Mouse (Mus musculus) cerebellum, adult 2 months (tissue): ENCODE results near the gene D430041D05Rik. TPM values are rescaled to one million over a fixed set of nuclear protein-coding genes. Genes with fewer than 3 reads are reported as not detected.

Experiments
- DNase-seq, 2 experiments: peaks; one replicate each; pipeline ENCODE4 v3.0.0; 2021
- H3K27ac ChIP-seq: fragments of 200-500 bp; 2 replicates; pipeline ENCODE4 v1.5.1; 2012; ENCODE audit warnings: low read length, control low read depth, inconsistent platforms; ENCODE audit not compliant: insufficient read depth
- H3K27me3 ChIP-seq: fragments of 200-500 bp; 2 replicates; pipeline ENCODE4 v1.6.1; 2012; ENCODE audit warnings: inconsistent platforms, mild to moderate bottlenecking, low read length, moderate library complexity; ENCODE audit not compliant: control insufficient read depth, insufficient read depth
- H3K4me1 ChIP-seq: fragments of 200-500 bp; 2 replicates; pipeline ENCODE4 v1.6.1; 2011; ENCODE audit warnings: low read length; ENCODE audit not compliant: control insufficient read depth, insufficient read depth
- H3K4me3 ChIP-seq: fragments of 200-500 bp; replicated peaks from 2 replicates; pipeline ENCODE3; 2011; ENCODE audit warnings: mild to moderate bottlenecking, low read depth, low read length, control low read depth; ENCODE audit not compliant: insufficient read depth
- CTCF ChIP-seq: fragments of 200-500 bp; IDR thresholded peaks from 2 replicates; pipeline ENCODE4 v1.5.1; 2011; ENCODE audit warnings: low read depth, mild to moderate bottlenecking, control low read depth, low read length, moderate library complexity, borderline replicate concordance; ENCODE audit not compliant: insufficient read depth
- POLR2A ChIP-seq: fragments of 200-500 bp; IDR thresholded peaks from 2 replicates; pipeline ENCODE4 v1.6.1; 2011; ENCODE audit warnings: low read length, control low read depth, borderline replicate concordance; ENCODE audit not compliant: insufficient read depth
- WGBS: fragments of 180-500 bp; shearing (Covaris S2); methylation state at CpG from one replicate; pipeline ENCODE4 v1.1.7; 2018; 5-methylcytosine and 5-hydroxymethylcytosine counted together
- polyA plus RNA-seq: library from polyadenylated mRNA; depleted of rRNA; stranded (reverse); fragments of >200 nt; gene quantifications from 2 replicates; pipeline ENCODE4 v1.2.3, GENCODE M21; 2012

Gene D430041D05Rik
- polyA plus RNA-seq, 1 experiment = 33.5 TPM

GRCm38 (mm10) chr2:104419411-104419810 is 8.6 kb upstream of the D430041D05Rik start:
- WGBS = 95% methylated on average over 2 of the region's 2 CpGs
- Histone ChIP-seq H3K4me3 (no peak overlapping the region), H3K27me3 (no peaks in the 10 kb centered on the region), H3K27ac (no peak overlapping the region), H3K4me1 (0 out of 2 replicates have a peak, but pooled peaks cover 2% of the 10 kb centered on the region)
- TF ChIP-seq POLR2A (no peak), CTCF (no peak)
- no peak for DNase-seq

- no peak overlapping the region for H3K27ac ChIP-seq
Observed at GRCm38 (mm10) chr2:104413011-104413410, 2.2 kb upstream of the D430041D05Rik start.

DNA sequence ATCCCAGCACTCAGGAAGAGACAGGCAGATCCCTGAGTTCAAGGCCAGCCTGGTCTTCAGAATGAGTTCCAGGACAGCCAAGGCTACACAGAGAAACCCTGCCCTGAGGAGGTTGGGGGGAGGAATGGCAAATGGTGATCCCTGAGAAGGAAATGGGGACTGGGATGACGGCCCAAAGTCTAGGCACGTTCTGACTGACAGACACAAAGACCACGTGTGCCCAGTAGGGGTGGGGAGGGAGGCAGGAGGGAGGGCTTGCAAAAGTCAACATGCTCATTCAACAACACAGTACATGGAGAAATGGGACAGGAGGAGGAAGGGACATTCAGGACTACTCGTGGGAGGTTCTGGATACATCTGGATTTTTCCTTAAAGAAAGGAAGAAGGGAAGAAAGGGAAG is 1.7 kb upstream of the D430041D05Rik start:
- Histone ChIP-seq H3K4me3 (no peak overlapping the region), H3K27ac (no peak overlapping the region), H3K27me3 (no peaks in the 10 kb centered on the region), H3K4me1 (peaks cover under 1% of the 10 kb centered on the region; the same call in 1 of the 2 replicates)
- TF ChIP-seq CTCF = no peak
- TF ChIP-seq POLR2A = no peak
- DNase-seq = no peak
- WGBS = 61% methylated on average over 4 of the region's 4 CpGs

More at GRCm38 (mm10) chr2:104413011-104413410, 2.2 kb upstream of the D430041D05Rik start:
- WGBS = 81% methylated on average over 3 of the region's 3 CpGs
- TF ChIP-seq CTCF (no peak), POLR2A (no peak)
- H3K4me1 ChIP-seq = no peaks in the 10 kb centered on the region
- H3K27me3 ChIP-seq = no peaks in the 10 kb centered on the region
- no peak for DNase-seq
- no peak overlapping the region for H3K4me3 ChIP-seq

- peaks cover 7% of the 10 kb centered on the region; the same call in 1 of the 2 replicates for H3K4me1 ChIP-seq
- no peak overlapping the region for H3K27ac ChIP-seq
- TF ChIP-seq CTCF (no peak), POLR2A (no peak)
- DNase-seq = no peak
- no peak overlapping the region for H3K4me3 ChIP-seq
- WGBS = 90% methylated on average over 7 of the region's 7 CpGs
- no peaks in the 10 kb centered on the region for H3K27me3 ChIP-seq
Observed at GRCm38 (mm10) chr2:104411806-104412205, 993 bp upstream of the D430041D05Rik start.

GRCm38 (mm10) chr2:104409851-104410821 is 677 bp downstream of the D430041D05Rik start:
- H3K27ac ChIP-seq = peak overlapping the region; percentile 94
- DNase-seq = peak; percentile 75 to 85
- H3K27me3 ChIP-seq = no peaks in the 10 kb centered on the region
- under 1% methylated on average over 111 of the region's 111 CpGs for WGBS
- peaks cover 12% of the 10 kb centered on the region; the same call in 1 of the 2 replicates for H3K4me1 ChIP-seq
- H3K4me3 ChIP-seq = peak overlapping the region; percentile 89
- TF ChIP-seq POLR2A (peak; percentile 73), CTCF (no peak)

DNA sequence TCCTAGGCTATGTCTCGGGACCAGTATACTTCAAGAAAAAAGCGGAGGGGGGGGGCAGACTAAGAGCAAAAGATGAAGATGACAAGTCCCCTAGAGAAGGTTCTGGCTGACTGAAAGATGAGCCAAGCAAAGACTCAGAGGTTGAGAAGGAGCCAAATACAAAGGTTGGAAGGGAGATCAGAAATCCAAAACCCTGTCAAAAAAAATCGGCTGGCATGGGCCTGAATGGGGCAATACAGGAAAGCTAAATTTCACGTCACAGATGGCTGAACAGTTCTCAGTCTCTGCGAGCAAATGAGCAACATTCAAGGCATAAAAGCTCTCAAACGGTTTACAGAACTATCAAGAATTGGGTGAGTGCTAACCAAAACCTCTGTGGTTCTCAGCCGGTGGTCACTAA is 2.5 kb downstream of the D430041D05Rik start:
- TF ChIP-seq POLR2A = no peak
- TF ChIP-seq CTCF = no peak
- Histone ChIP-seq H3K4me1 (peaks cover 23% of the 10 kb centered on the region; the same call in 1 of the 2 replicates), H3K27me3 (no peaks in the 10 kb centered on the region), H3K4me3 (peak overlapping the region; percentile 89), H3K27ac (peak overlapping the region; percentile 19; the same call in 1 of the 2 replicates)
- DNase-seq = peak in 1 of 2 experiments; percentile 51
- 12% methylated on average over 7 of the region's 7 CpGs for WGBS

GRCm38 (mm10) chr2:104407913-104408312 is 2.9 kb downstream of the D430041D05Rik start:
- DNase-seq = no peak
- Histone ChIP-seq H3K27ac (peak overlapping the region; percentile 8; the same call in 1 of the 2 replicates), H3K4me1 (peaks cover 23% of the 10 kb centered on the region; the same call in 1 of the 2 replicates), H3K27me3 (no peaks in the 10 kb centered on the region), H3K4me3 (peak overlapping the region; percentile 89)
- TF ChIP-seq CTCF (no peak), POLR2A (no peak)
- WGBS = 19% methylated on average over 4 of the region's 4 CpGs
